Comparison of ENCODE assay signal across 17 mouse cellular contexts in the genomic region with DNA sequence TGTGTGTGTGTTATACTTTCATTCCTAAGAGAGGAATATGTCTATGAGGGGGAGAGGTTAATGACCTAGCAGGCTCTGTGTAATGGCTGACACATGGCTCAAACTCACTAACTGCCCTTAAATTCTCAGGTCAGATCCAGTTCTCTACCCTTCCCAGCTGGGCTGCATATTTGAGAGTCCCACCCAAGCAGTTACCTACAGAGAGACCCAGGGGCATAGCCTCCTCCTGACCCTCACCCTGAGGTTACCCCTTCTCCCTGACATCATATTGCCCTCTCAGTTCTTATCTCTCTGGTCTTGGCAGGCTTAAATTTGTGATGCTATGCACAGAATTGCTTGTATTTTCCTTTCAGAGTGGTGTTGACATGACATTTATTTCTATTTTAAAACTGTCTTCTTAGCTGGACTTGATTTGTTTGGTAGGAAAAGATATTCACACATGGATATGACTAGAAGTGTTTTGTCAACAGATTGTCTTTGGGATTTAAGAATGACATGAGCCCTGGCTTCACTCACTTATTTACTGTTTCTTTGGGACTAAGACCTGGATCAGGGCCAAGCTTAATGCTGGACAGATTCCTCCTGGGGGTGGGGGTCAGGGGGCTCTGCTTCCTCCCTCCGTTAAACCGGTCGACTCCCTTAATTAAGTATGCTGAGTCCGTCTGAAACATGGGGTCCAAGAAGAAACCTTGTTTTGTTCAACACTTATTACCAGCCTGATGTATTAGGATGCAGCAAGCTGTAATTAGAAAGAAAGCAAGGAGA. TPM values are rescaled to one million over a fixed set of nuclear protein-coding genes. Genes with fewer than 3 reads are reported as not detected.
A peak's percentile ranks its signal among the peaks of the same experiment; 100 is the strongest.
DNase-seq lines count a peak whose midpoint lies in the region; ATAC-seq and TF ChIP-seq lines count a peak whose summit lies in the region.
"Had no signal": no experiment of that assay in that cellular context is flagged by ENCODE, and none has a peak within 500 bp of the region (broad histone marks: within the 10 kb centered on the region; RNA-seq: fewer than 3 reads in every experiment).

No protein-coding gene starts in this region.

- 14% methylated on average over 4 of the region's 4 CpGs for WGBS in heart, embryonic 14.5 days
- WGBS in lung, embryonic 14.5 days: 28% methylated on average over 4 of the region's 4 CpGs
- 14% methylated on average over 4 of the region's 4 CpGs for WGBS in heart, embryonic 16.5 days

- H3K4me1 ChIP-seq in heart, embryonic 14.5 days (ENCODE audit: control insufficient read depth in 2 of 2, insufficient read depth in 2 of 2, low read length in 2 of 2): peaks cover 13% of the 10 kb centered on the region in 2 experiments
- H3K4me1 ChIP-seq in lung, embryonic 14.5 days (ENCODE audit: insufficient read depth): peaks cover 18% of the 10 kb centered on the region; the same call in 1 of the 2 replicates
- H3K4me1 ChIP-seq in heart, embryonic 16.5 days (ENCODE audit: control insufficient read depth, insufficient read depth, low read length): peaks cover 11% of the 10 kb centered on the region

- intact Hi-C loops in heart, postnatal 36 days (cut with DNase I): no loop called here

- no peak for TF ChIP-seq POLR2A in brain, embryonic 14.5 days (IDR thresholded peaks at IDR 0.05; ENCODE audit: borderline replicate concordance, extremely low read depth, insufficient read depth, insufficient read length, poor library complexity, severe bottlenecking)

- no peak for TF ChIP-seq CTCF in lung, embryonic 14.5 days (IDR thresholded peaks at IDR 0.05; ENCODE audit: low read depth)
- no peak for TF ChIP-seq CTCF in brain, embryonic 14.5 days (IDR thresholded peaks at IDR 0.05; ENCODE audit: borderline replicate concordance, extremely low read depth, insufficient read depth, insufficient read length)

- H3K4me3 ChIP-seq in heart, embryonic 14.5 days (ENCODE audit: control insufficient read depth in 1 of 2, insufficient read depth in 1 of 2, low read depth in 1 of 2, low read length in 2 of 2): no peak overlapping the region
- no peak overlapping the region for H3K4me3 ChIP-seq in lung, embryonic 14.5 days (ENCODE audit: low read depth, low read length)
- H3K4me3 ChIP-seq in heart, embryonic 16.5 days (ENCODE audit: low read length): no peak overlapping the region
- H3K4me3 ChIP-seq: midbrain, embryonic 13.5 days had no signal

- H3K4me2 ChIP-seq in heart, embryonic 14.5 days (ENCODE audit: low read length): peak overlapping the region; percentile 20; the same call in 1 of the 2 replicates
- no peak overlapping the region for H3K4me2 ChIP-seq in lung, embryonic 14.5 days
- no peak overlapping the region; the same call in 1 of the 2 replicates for H3K4me2 ChIP-seq in heart, embryonic 16.5 days (ENCODE audit: low read depth, low read length)
- H3K4me2 ChIP-seq: midbrain, embryonic 13.5 days had no signal

- peak overlapping the region; percentile 45 to 51 for H3K27ac ChIP-seq in heart, embryonic 14.5 days (replicated peaks in 1 of 2; ENCODE audit: control insufficient read depth in 1 of 2, insufficient read depth in 1 of 2, low read depth in 2 of 2, low read length in 2 of 2)
- H3K27ac ChIP-seq in lung, embryonic 14.5 days (ENCODE audit: low read depth): no peak overlapping the region; the same call in 1 of the 2 replicates
- peak overlapping the region; percentile 33; the same call in 1 of the 2 replicates for H3K27ac ChIP-seq in heart, embryonic 16.5 days (ENCODE audit: low read length)
- H3K27ac ChIP-seq: midbrain, embryonic 13.5 days had no signal

- H3K36me3 ChIP-seq in heart, embryonic 14.5 days (ENCODE audit: control insufficient read depth, insufficient read depth, low read length): no peaks in the 10 kb centered on the region
- H3K36me3 ChIP-seq in lung, embryonic 14.5 days (ENCODE audit: insufficient read depth): no peaks in the 10 kb centered on the region
- no peaks in the 10 kb centered on the region for H3K36me3 ChIP-seq in heart, embryonic 16.5 days (ENCODE audit: control insufficient read depth, insufficient read depth)
- H3K36me3 ChIP-seq: midbrain, embryonic 13.5 days had no signal

- no peaks in the 10 kb centered on the region for H3K9me3 ChIP-seq in heart, embryonic 14.5 days (ENCODE audit: control insufficient read depth, low read length)
- no peaks in the 10 kb centered on the region for H3K9me3 ChIP-seq in lung, embryonic 14.5 days (ENCODE audit: low read depth, low read length)
- H3K9me3 ChIP-seq in heart, embryonic 16.5 days (replicated peaks; ENCODE audit: control insufficient read depth, low read length): no peaks in the 10 kb centered on the region
- H3K9me3 ChIP-seq: midbrain, embryonic 13.5 days had no signal

- no peaks in the 10 kb centered on the region for H3K27me3 ChIP-seq in heart, embryonic 14.5 days (ENCODE audit: control insufficient read depth, insufficient read depth, low read length)
- no peaks in the 10 kb centered on the region for H3K27me3 ChIP-seq in lung, embryonic 14.5 days (ENCODE audit: insufficient read depth, low read length)
- H3K27me3 ChIP-seq in heart, embryonic 16.5 days (ENCODE audit: control insufficient read depth, insufficient read depth, low read length): no peaks in the 10 kb centered on the region
- H3K27me3 ChIP-seq: midbrain, embryonic 13.5 days had no signal

- DNase-seq in heart, postnatal 36 days: no peak
- peak; percentile 68 for DNase-seq in lung, embryonic 14.5 days
- DNase-seq in lung, postnatal 14 days: no peak
- DNase-seq in brain, embryonic 14.5 days (ENCODE audit: low read depth): peak; percentile 62
- DNase-seq in layer of hippocampus, postnatal 25 days (ENCODE audit: extremely low spot score in 1 of 2, low spot score in 1 of 2): no peak
- no peak for DNase-seq in cerebellum, postnatal 10 days
- DNase-seq: cerebellum, adult 9-11 months; thymus, adult 2 months had no signal

- no peak for ATAC-seq in heart, embryonic 14.5 days (ENCODE audit: insufficient number of reproducible peaks, insufficient read depth, low FRiP score, low read depth)
- ATAC-seq in lung, embryonic 14.5 days (ENCODE audit: insufficient read depth): peak; percentile 79
- ATAC-seq in heart, embryonic 16.5 days (replicated peaks; ENCODE audit: extremely low read depth, insufficient read depth, low FRiP score): peak; percentile 49; the same call in 1 of the 2 replicates
- ATAC-seq: CD4-positive, CD25-positive, alpha-beta regulatory T cell, adult 4 months; midbrain, embryonic 13.5 days had no signal

- no peak overlapping the region for H3K9ac ChIP-seq in heart, embryonic 14.5 days (ENCODE audit: low read length)
- no peak overlapping the region for H3K9ac ChIP-seq in lung, embryonic 14.5 days
- no peak overlapping the region for H3K9ac ChIP-seq in heart, embryonic 16.5 days (ENCODE audit: low read length)
- H3K9ac ChIP-seq: midbrain, embryonic 13.5 days had no signal

RNA-seq across cellular contexts. Expression of a gene that starts 7.7 kb away (rescaled TPM):
- not detected in 2 replicates for polyA plus RNA-seq in heart, embryonic 14.5 days (2014; fragmentation: Nextera tagmentation; extraction: Ambion mirVana)
- not detected for total RNA-seq in heart, postnatal 36 days (2021)
- polyA plus RNA-seq in lung, embryonic 14.5 days (2014; fragmentation: Nextera tagmentation; extraction: Ambion mirVana): not detected in 2 replicates
- not detected in 2 replicates for polyA plus RNA-seq in brain, embryonic 14.5 days (2012; rRNA removed)
- polyA plus RNA-seq in heart, embryonic 16.5 days (2015; fragmentation: Nextera tagmentation; extraction: Ambion mirVana): not detected in 2 replicates
- total RNA-seq in layer of hippocampus, postnatal 25 days (2021): not detected
- total RNA-seq: heart, adult 18-20 months; layer of hippocampus, postnatal 10 days had no signal
- polyA plus RNA-seq: CD4-positive, CD25-positive, alpha-beta regulatory T cell, adult 4 months; limb, embryonic 11.5 days; midbrain, embryonic 13.5 days; neural tube, embryonic 11.5 days; spleen, adult 2 months; thymus, adult 2 months had no signal

Comparison
In these comparisons a context has a peak if more than half of its experiments do, and no peak if none do; other contexts are left out.
1. DNase-seq: peak in lung, embryonic 14.5 days (single experiment) and brain, embryonic 14.5 days (single experiment); none in heart, postnatal 36 days (0 of 2), lung, postnatal 14 days (single experiment), layer of hippocampus, postnatal 25 days (0 of 2) and cerebellum, postnatal 10 days (0 of 2).